Comparison of ENCODE assay signal across 8 mouse cellular contexts in the genomic region with DNA sequence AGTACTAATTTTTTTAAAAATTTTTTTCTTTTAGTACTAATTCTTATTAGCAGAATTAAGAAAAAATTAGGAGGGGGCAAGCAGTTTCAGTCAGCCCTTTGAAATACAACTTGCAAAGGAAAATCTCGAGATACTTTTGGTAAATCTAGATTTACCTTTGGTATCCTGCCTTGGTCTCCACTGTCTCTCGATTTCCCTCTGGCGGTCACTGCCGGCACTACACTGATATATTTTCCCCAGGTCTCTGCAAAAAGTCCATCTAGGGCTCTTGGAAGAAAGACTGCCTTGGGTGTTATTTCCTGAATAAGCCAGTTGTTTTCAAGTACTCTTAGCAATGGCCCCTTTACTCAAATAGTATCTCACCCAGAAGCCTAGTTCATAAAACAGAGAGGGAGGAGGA.
DNase-seq lines count a peak whose midpoint lies in the region; TF ChIP-seq lines count a peak whose summit lies in the region.
"Had no signal": no experiment of that assay in that cellular context is flagged by ENCODE, and none has a peak within 500 bp of the region (broad histone marks: within the 10 kb centered on the region; RNA-seq: fewer than 3 reads in every experiment).

No protein-coding gene starts in this region.

- H3K9ac ChIP-seq in ES-Bruce4 (ENCODE audit: low read depth, poor library complexity, severe bottlenecking) = no peak overlapping the region
- H3K9ac ChIP-seq: limb, embryonic 15.5 days had no signal

- H3K27ac ChIP-seq in ES-Bruce4 (ENCODE audit: insufficient read depth, low read length) = no peak overlapping the region
- H3K27ac ChIP-seq in small intestine, adult 2 months (ENCODE audit: insufficient read depth, low read depth, low read length) = no peak overlapping the region
- H3K27ac ChIP-seq: limb, embryonic 15.5 days had no signal

- intact Hi-C loops in heart, postnatal 10 days (cut with DNase I) = loop anchor here (2.0 to 5.0 kb wide), 3 partner anchors 69 to 757 kb away; no protein-coding TSS in a partner anchor

- H3K36me3 ChIP-seq in ES-Bruce4 (ENCODE audit: control insufficient read depth, insufficient read depth, low read length, poor library complexity, severe bottlenecking) = no peaks in the 10 kb centered on the region
- H3K36me3 ChIP-seq in small intestine, adult 2 months (ENCODE audit: control insufficient read depth, insufficient read depth, low read length) = no peaks in the 10 kb centered on the region
- H3K36me3 ChIP-seq: limb, embryonic 15.5 days had no signal

- TF ChIP-seq EP300 in ES-Bruce4 (IDR thresholded peaks at IDR 0.05; ENCODE audit: insufficient read depth, low read depth, low read length) = no peak

- no peaks in the 10 kb centered on the region for H3K9me3 ChIP-seq in ES-Bruce4 (replicated peaks; ENCODE audit: control insufficient read depth, insufficient read depth, low read length, poor library complexity, severe bottlenecking)
- H3K9me3 ChIP-seq: limb, embryonic 15.5 days had no signal

- DNase-seq in adrenal gland, adult 2 months = peak; percentile 62
- peak; percentile 83 for DNase-seq in embryo, embryonic 10.5 days (ENCODE audit: low spot score)
- DNase-seq in heart, postnatal 10 days = peak; percentile 76 to 84
- peak; percentile 66 to 77 for DNase-seq in layer of hippocampus, postnatal 36 days
- peak; percentile 70 for DNase-seq in mesoderm, embryonic 11.5 days (ENCODE audit: low read depth, low spot score)

- WGBS in small intestine, adult 2 months = 2% methylated on average over 4 of the region's 4 CpGs

- TF ChIP-seq POLR2A in ES-Bruce4 (IDR thresholded peaks at IDR 0.05; ENCODE audit: insufficient read depth, low read length) = no peak
- TF ChIP-seq POLR2A in small intestine, adult 2 months (IDR thresholded peaks at IDR 0.05; ENCODE audit: low read depth, low read length) = no peak

- no peaks in the 10 kb centered on the region for H3K4me1 ChIP-seq in ES-Bruce4 (ENCODE audit: control insufficient read depth, insufficient read depth, low read length)
- H3K4me1 ChIP-seq in small intestine, adult 2 months (ENCODE audit: control insufficient read depth, insufficient read depth, insufficient read length, low read length) = no peaks in the 10 kb centered on the region
- H3K4me1 ChIP-seq: limb, embryonic 15.5 days had no signal

- no peak overlapping the region for H3K4me3 ChIP-seq in ES-Bruce4 (ENCODE audit: low read depth, low read length)
- no peak overlapping the region for H3K4me3 ChIP-seq in small intestine, adult 2 months (ENCODE audit: low read depth, low read length)
- H3K4me3 ChIP-seq: limb, embryonic 15.5 days had no signal

- peak; percentile 42 for TF ChIP-seq CTCF in ES-Bruce4 (IDR thresholded peaks at IDR 0.05; ENCODE audit: low read depth, low read length)
- TF ChIP-seq CTCF in small intestine, adult 2 months (IDR thresholded peaks at IDR 0.05; ENCODE audit: extremely low read depth, insufficient read length, insufficient replicate concordance, low read depth, low read length) = peak; percentile 87; the same call in 1 of the 2 replicates

- no peaks in the 10 kb centered on the region for H3K27me3 ChIP-seq in ES-Bruce4 (ENCODE audit: control insufficient read depth, insufficient read depth, low read length, poor library complexity, severe bottlenecking)
- H3K27me3 ChIP-seq in small intestine, adult 2 months (ENCODE audit: control insufficient read depth, insufficient read depth, low read length) = no peaks in the 10 kb centered on the region
- H3K27me3 ChIP-seq: limb, embryonic 15.5 days had no signal
